Mouse (Mus musculus) cortical plate, adult 2 months (tissue): ENCODE results near the gene Nod1.

ENCODE experiments used
- CTCF ChIP-seq: fragments of 200-500 bp; IDR thresholded peaks from 2 replicates; pipeline ENCODE4 v1.5.1; 2011; ENCODE audit warnings: mild to moderate bottlenecking, control low read depth, low read length; ENCODE audit not compliant: insufficient read depth; ENCODE audit errors: extremely low read depth
- POLR2A ChIP-seq: fragments of 200-500 bp; IDR thresholded peaks from 2 replicates; pipeline ENCODE4 v1.6.1; 2011; ENCODE audit warnings: mild to moderate bottlenecking, low read length, control low read depth; ENCODE audit not compliant: insufficient read depth; ENCODE audit errors: extremely low read depth

- TF ChIP-seq POLR2A = no peak
- TF ChIP-seq CTCF = no peak
Measured at GRCm38 (mm10) chr6:55002438-55002837, 30.0 kb upstream of the Nod1 start.
